Mouse (Mus musculus) myocyte (in vitro differentiated cells): ENCODE data around the gene Pphln1.

Experiments
- CEBPB ChIP-seq: IDR thresholded peaks from 2 replicates; pipeline ENCODE4 v1.6.1; 2011; ENCODE audit warnings: mild to moderate bottlenecking, moderate library complexity; ENCODE audit not compliant: poor library complexity, insufficient read depth, severe bottlenecking
- E2F4 ChIP-seq: IDR thresholded peaks from one replicate; pipeline ENCODE4 v1.6.1; 2011; ENCODE audit warnings: mild to moderate bottlenecking, control low read depth, moderate library complexity; ENCODE audit not compliant: insufficient read depth
- MAX ChIP-seq: IDR thresholded peaks from one replicate; pipeline ENCODE4 v1.6.1; 2011; ENCODE audit warnings: low read depth, mild to moderate bottlenecking, control low read depth
- MYOD1 ChIP-seq, 3 experiments: IDR thresholded peaks; one replicate each; pipeline ENCODE4 v1.6.1; 2011; ENCODE audit warnings: control low read depth in 2 of 3, low read depth in 2 of 3, mild to moderate bottlenecking in 2 of 3, moderate library complexity in 1 of 3; ENCODE audit not compliant: insufficient read length in 2 of 3, control insufficient read depth in 1 of 3
- POLR2A ChIP-seq: IDR thresholded peaks from one replicate; pipeline ENCODE4 v1.6.1; 2011; ENCODE audit warnings: low read depth, mild to moderate bottlenecking, control low read depth, moderate library complexity; ENCODE audit not compliant: insufficient read length
- POLR2AphosphoS2 ChIP-seq: IDR thresholded peaks from one replicate; pipeline ENCODE4 v1.6.1; 2011; ENCODE audit warnings: low read depth, control low read depth; ENCODE audit not compliant: insufficient read length
- REST ChIP-seq: IDR thresholded peaks from one replicate; pipeline ENCODE4 v1.6.1; 2011; ENCODE audit warnings: mild to moderate bottlenecking, control low read depth, moderate library complexity; ENCODE audit not compliant: insufficient read depth, insufficient read length
- USF1 ChIP-seq: IDR thresholded peaks from one replicate; pipeline ENCODE4 v1.6.1; 2011; ENCODE audit warnings: low read depth, mild to moderate bottlenecking, control low read depth, moderate library complexity

- no peak for TF ChIP-seq POLR2A
- TF ChIP-seq POLR2AphosphoS2: no peak
- TF ChIP-seq MYOD1 (IDR thresholded peaks at IDR 0.05; ENCODE audit: control insufficient read depth in 1 of 3, insufficient read length in 2 of 3, low read depth in 2 of 3): no peak
- TF ChIP-seq CEBPB: no peak
- TF ChIP-seq REST: no peak
- no peak for TF ChIP-seq MAX
- TF ChIP-seq USF1: no peak
- no peak for TF ChIP-seq E2F4
Observed at GRCm38 (mm10) chr15:93525305-93525917, 127.3 kb downstream of the Pphln1 start.
